Mouse (Mus musculus) spleen, adult 12 weeks (tissue): ENCODE data around the gene Spock2.
"Not testable (repeated sequence)": the region's sequence is repeated elsewhere in the genome, so short reads cannot be mapped to it uniquely, and the experiment has no call there.

Source experiments
- DNase-seq: peaks from one replicate; pipeline ENCODE4 v3.0.0; 2022; ENCODE audit warnings: low spot score

Gene Spock2

DNA sequence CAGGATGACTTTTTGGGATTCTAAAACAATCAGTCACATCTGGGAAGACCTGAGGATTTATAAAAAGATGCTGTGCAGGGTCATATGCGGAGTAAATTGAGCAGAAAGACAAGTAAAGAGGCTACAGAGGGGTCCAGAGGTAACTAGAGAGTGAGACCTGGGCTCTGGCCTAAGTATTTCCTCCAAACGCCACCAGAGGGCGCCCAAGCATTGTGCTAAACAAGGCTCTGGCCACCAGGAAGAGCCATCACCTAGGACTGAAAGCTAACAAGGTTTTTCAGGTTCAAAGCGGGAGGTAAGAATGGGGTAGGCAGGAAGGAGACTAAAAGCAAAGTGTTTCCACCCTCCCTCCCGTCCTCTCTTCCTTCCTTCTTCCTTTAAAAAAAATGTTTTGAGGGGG lies 42.1 kb downstream of the Spock2 start:
- DNase-seq, result peak; percentile 69

DNA sequence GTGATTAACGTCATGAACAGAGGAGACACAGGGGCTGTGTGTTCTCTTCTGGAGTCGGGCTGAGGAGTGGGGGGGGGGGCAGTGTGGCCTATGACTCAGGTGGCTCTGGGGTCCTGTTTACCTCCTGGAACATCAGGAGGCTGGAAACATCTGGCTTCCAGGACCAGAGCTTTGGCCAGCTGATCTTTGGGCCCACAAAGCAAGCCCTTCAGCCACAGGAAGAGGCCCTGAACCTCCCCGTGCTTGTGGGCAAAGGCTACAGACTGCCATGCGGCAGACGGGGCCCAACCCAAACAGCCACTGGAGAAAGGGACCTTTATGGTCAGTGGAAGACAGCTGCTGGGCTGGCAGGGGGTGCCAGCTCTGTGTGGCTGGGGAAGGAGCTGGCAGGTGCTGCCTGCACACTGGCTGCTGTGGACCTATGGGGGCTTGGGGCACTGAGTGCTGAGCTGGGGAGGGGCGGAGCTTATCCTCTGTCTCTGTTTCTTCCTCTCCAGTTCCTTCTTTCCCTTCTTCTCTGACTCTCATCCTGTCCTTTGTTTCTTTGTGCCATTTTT lies 45.2 kb downstream of the Spock2 start:
- DNase-seq, result no peak

DNA sequence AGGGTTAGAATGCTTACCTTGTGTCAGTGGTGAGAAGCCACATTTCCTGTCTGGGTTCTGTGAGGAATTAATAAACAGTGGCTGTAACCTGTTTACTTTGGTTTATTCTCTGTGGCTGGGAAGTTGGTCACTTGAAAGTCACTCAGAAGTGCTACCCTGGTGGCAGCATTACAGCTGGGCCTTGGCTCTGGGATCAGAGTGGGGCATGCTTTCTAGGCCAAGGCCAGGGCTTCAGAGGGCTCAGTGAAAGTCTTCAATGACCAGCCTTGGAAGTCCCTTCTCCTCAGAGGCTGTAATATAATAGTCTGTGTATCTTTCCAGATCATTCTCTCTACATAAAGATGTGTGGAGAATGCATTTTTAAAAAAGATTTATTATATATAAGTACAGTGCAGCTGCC lies 50.0 kb downstream of the Spock2 start:
- no peak for DNase-seq

DNA sequence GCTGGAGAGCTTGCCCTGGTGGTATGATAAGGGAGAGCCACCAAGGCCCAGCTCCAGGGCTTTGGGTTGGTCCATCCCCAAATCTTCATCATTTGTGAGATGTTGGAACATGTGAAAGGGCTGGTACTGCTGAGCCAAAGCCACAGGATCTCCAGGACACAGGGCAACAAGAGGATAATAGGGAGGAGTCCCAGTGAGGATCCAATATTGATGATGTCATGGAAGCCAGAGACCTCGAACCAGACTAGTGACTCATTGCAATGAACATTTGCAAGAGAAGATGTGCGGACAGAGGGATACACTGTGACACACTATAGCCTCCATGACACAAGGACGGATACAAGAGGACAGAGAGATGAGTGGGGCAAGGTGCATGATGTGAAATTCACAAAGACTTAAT lies 52.1 kb downstream of the Spock2 start:
- DNase-seq, result no peak

DNA sequence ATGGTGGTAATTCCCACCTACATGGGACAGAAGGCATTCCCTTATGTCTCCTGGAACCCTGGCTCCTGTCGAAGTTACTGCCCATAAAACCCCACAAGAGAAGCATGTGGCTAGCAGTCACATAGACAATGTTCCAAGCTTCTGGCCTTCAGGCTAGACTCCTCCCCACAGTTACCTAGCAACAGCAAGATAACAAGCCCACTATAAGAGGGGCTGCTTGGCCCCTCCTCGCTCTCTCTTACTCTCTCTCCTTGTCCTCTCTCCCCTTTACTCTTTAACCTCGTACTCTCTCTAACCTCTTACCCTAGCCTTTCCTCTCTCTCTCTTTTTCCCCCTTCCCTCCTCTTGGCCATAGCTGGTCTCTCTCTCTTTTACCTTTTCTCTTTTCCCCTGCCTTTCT lies 55.4 kb downstream of the Spock2 start:
- DNase-seq, result not testable (repeated sequence)

- DNase-seq, result peak; percentile 15
These were observed 56.4 kb downstream of the Spock2 start for GRCm38 (mm10) chr10:60162184-60162972.

DNA sequence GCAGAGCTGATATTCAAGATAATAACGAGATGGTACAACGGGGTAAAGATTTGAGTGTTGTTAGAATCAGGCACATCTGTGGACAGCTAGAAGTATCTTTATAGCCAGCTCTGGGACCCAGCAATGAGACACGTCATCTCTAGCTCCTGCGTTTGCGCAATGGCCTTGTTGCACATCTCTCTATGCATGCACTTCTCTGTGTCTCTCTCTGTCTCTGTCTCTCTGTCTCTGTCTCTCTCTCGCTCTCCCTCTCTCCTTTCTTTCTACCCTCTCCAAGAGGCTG lies 56.9 kb downstream of the Spock2 start:
- DNase-seq, result no peak

DNA sequence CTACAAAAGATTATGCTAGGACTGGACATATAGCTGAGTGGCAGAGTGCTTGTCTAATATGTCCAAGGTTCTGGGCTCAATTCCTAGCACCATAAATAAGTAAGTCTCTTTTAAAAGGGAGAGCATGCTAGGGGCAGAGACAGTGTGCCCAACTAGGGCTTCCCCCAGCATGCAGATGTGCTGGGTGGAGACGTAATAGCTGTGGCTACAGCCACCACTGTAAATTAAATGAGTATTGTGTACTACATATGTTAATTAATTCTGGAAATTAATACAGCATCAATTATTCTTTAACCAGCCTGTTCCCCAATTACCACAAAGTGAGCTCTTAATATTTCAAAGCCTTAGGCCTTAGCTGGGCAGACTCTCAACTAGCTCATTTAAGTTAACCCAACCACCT lies 58.9 kb downstream of the Spock2 start:
- no peak for DNase-seq

- no peak for DNase-seq
These were observed 60.0 kb downstream of the Spock2 start for GRCm38 (mm10) chr10:60166068-60166467.

DNA sequence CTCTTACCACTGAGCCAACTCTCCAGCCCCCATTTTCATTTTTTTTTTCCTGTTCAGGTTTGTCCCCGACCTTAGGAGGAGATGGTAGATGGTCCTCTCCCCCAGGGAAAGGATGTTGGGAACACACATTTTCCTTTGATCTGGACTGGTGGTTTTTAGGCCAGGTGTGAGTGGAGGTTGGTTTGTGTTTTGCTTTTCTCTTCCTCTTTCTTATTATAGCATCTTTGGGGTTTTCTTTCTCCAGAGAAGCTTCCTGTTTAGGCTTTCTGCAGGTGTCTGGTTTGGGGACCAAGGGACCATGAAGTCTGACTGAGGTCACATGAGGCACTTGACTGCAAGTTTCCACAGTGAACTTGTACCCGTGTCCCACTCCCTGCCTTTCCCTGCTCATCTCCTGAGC lies 62.3 kb downstream of the Spock2 start:
- peak; percentile 37 for DNase-seq

GRCm38 (mm10) chr10:60168960-60169359 lies 62.9 kb downstream of the Spock2 start:
- no peak for DNase-seq

GRCm38 (mm10) chr10:60170326-60171089 lies 64.5 kb downstream of the Spock2 start:
- no peak for DNase-seq

DNA sequence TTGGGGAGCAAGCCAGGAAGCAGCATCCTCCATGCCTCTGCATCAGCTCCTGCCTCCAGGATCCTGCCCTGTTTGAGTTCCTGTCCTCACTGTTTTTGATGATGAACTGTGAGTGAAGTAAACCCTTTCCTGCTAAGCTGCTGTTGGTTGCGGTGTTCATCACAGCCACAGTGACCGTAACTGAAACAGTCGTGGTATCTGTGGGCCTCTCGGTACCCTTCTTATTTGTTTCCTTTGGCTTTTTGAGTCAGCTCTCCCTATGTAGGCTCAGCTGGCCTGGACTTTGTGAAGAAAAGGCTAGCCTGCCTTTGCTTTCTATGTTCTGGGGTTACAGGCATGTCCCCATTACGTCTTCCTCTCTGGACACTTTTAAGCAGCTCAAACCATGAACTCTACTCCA lies 65.3 kb downstream of the Spock2 start:
- DNase-seq, result no peak

GRCm38 (mm10) chr10:60172306-60172705 lies 66.3 kb downstream of the Spock2 start:
- no peak for DNase-seq

GRCm38 (mm10) chr10:60173035-60173434 lies 67.0 kb downstream of the Spock2 start:
- DNase-seq, result no peak

GRCm38 (mm10) chr10:60174506-60174905 lies 68.5 kb downstream of the Spock2 start:
- no peak for DNase-seq

- not testable (repeated sequence) for DNase-seq
These were observed 69.3 kb downstream of the Spock2 start for GRCm38 (mm10) chr10:60175306-60175705.
